Mouse (Mus musculus) neural tube, embryonic 15.5 days (tissue): ENCODE data around the gene Gm10135. TPM values are rescaled to one million over a fixed set of nuclear protein-coding genes. Genes with fewer than 3 reads are reported as not detected.

Experiments
- ATAC-seq: fragments of 200-750 bp; cut with Nextera tagmentation; 2 replicates; pipeline ENCODE4 v1.8.0; 2017; ENCODE audit warnings: mild to moderate bottlenecking, moderate TSS enrichment, moderate library complexity; ENCODE audit not compliant: low FRiP score
- H3K27ac ChIP-seq: fragments of 300-500 bp; sonication (generic); replicated peaks from 2 replicates; pipeline ENCODE4 v1.5.1; 2015; ENCODE audit warnings: mild to moderate bottlenecking, inconsistent platforms
- H3K27me3 ChIP-seq: fragments of 300-500 bp; sonication (generic); replicated peaks from 2 replicates; pipeline ENCODE4 v1.6.1; 2015; ENCODE audit warnings: inconsistent platforms
- H3K36me3 ChIP-seq: fragments of 300-500 bp; sonication (generic); 2 replicates; pipeline ENCODE4 v1.6.1; 2015; ENCODE audit warnings: inconsistent platforms
- H3K4me1 ChIP-seq: fragments of 300-500 bp; sonication (generic); 2 replicates; pipeline ENCODE4 v1.6.1; 2015; ENCODE audit warnings: inconsistent platforms
- H3K4me2 ChIP-seq: fragments of 300-500 bp; sonication (generic); 2 replicates; pipeline ENCODE4 v1.6.1; 2015; ENCODE audit warnings: inconsistent platforms, mild to moderate bottlenecking, moderate library complexity
- H3K4me3 ChIP-seq: fragments of 300-500 bp; sonication (generic); replicated peaks from 2 replicates; pipeline ENCODE4 v1.5.1; 2015; ENCODE audit warnings: mild to moderate bottlenecking, inconsistent platforms
- H3K9ac ChIP-seq: fragments of 300-500 bp; sonication (generic); replicated peaks from 2 replicates; pipeline ENCODE4 v1.6.1; 2015; ENCODE audit warnings: mild to moderate bottlenecking, inconsistent platforms
- H3K9me3 ChIP-seq: fragments of 300-500 bp; sonication (generic); replicated peaks from 2 replicates; pipeline ENCODE4 v1.6.1; 2016; ENCODE audit warnings: inconsistent platforms
- WGBS: fragments of 180-500 bp; shearing (Covaris S2); methylation state at CpG from one replicate; pipeline ENCODE4 v1.1.7; 2015; ENCODE audit warnings: mixed read lengths; 5-methylcytosine and 5-hydroxymethylcytosine counted together
- polyA plus RNA-seq: library from polyadenylated mRNA; unstranded; fragments of >200 nt; fragmentation: Nextera tagmentation; extraction: Ambion mirVana; gene quantifications from 2 replicates; pipeline ENCODE4 v1.2.1, GENCODE M21; 2015

Gene Gm10135
- polyA plus RNA-seq, 1 experiment from 2014 or later, result not detected

DNA sequence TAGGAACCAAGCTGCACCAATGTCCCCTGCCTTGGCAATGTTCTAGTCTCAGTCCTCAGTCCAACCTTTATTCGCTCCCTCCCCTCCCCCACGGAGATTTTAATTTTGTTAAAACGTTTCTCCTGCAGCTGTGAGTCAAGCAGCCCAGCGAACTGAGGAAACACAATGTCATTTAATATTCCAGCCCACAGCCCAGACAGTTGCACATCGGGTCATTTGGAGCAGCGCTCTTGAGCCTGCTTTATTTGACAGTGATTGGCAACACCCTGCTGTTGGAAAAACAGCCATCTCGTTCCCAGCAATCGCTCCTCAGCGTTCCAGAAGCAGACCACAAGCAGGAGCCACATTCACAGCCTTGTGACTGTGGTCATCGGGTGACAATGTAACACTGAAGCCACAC lies 20.9 kb upstream of the Gm10135 start:
- H3K27me3 ChIP-seq, result no peaks in the 10 kb centered on the region
- H3K4me1 ChIP-seq, result peaks cover 4% of the 10 kb centered on the region; the same call in 1 of the 2 replicates
- no peak overlapping the region for H3K4me2 ChIP-seq
- H3K4me3 ChIP-seq, result no peak overlapping the region
- H3K36me3 ChIP-seq, result no peaks in the 10 kb centered on the region
- no peaks in the 10 kb centered on the region for H3K9me3 ChIP-seq
- no peak for ATAC-seq
- no peak overlapping the region for H3K9ac ChIP-seq
- no peak overlapping the region for H3K27ac ChIP-seq
- WGBS, result 33% methylated on average over 10 of the region's 10 CpGs

DNA sequence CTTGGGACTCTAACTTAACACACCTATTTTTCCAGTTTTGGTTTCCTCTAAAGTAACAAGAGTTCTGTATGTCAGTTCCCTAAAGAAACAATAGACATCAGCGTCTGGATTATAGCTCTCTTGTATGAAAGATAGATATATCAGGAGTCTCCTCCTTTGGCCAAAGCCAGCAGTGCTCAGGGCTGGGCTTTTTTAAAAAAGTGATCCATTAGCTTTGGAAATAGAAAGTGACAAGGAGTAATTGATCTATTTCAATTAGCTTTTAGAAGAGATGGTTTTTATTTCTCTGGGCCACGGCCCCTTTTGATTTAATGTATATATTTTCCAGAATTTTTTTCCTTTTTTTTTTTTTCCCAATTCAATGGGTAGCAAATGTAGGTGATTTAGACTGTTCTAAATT lies 20.4 kb upstream of the Gm10135 start:
- Histone ChIP-seq H3K4me1 (peaks cover 5% of the 10 kb centered on the region; the same call in 1 of the 2 replicates), H3K4me3 (no peak overlapping the region), H3K9ac (no peak overlapping the region), H3K9me3 (no peaks in the 10 kb centered on the region), H3K27me3 (no peaks in the 10 kb centered on the region), H3K4me2 (no peak overlapping the region), H3K36me3 (no peaks in the 10 kb centered on the region), H3K27ac (no peak overlapping the region)
- ATAC-seq, result no peak
- 49% methylated on average over 2 of the region's 2 CpGs for WGBS

DNA sequence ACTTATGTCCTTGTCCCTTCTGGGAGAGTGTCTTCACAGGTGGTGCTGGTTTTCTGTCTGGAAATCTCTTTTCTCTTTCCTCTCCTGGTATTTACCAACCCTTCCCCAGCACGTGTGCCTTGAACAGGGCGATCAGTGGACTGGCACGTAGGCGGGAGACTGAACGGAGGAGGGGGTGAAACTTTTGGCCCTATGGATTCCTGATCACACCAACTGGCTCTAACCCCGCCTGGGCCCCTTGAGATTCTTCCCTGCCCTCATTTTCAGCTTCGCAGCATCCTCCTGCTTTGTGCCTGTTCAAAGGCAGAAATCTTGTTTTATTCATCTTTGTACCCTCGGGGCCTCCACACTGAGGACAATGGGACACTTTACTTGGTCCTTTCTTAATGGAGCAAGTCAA lies 19.9 kb upstream of the Gm10135 start:
- no peaks in the 10 kb centered on the region for H3K9me3 ChIP-seq
- no peak for ATAC-seq
- H3K4me2 ChIP-seq, result no peak overlapping the region
- H3K36me3 ChIP-seq, result no peaks in the 10 kb centered on the region
- H3K27ac ChIP-seq, result 0 out of 2 replicates have a peak overlapping the region, but pooled peaks have one; percentile 6
- no peak overlapping the region for H3K9ac ChIP-seq
- no peak overlapping the region for H3K4me3 ChIP-seq
- WGBS, result 35% methylated on average over 8 of the region's 8 CpGs
- H3K4me1 ChIP-seq, result peaks cover 7% of the 10 kb centered on the region; the same call in 1 of the 2 replicates
- no peaks in the 10 kb centered on the region for H3K27me3 ChIP-seq

DNA sequence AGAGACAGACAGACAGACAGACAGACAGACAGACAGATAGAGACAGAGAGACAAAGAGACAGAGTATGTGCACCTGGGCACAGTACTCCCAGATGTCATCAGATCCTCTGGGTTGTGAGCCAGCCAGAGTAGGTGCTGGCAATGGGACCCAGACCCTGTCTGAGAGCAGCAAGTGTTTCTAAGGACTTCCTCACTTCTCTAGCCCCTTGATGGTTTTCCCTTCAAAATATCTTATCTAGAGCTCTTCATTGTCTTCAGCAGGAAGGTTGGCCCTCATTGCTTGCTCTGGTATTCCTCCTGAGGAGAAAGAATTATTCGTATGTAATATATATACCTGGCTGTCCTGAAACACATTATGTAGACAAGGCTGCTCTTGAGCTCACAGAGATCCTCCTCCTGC lies 18.0 kb upstream of the Gm10135 start:
- Histone ChIP-seq H3K4me1 (peaks cover 7% of the 10 kb centered on the region; the same call in 1 of the 2 replicates), H3K4me2 (no peak overlapping the region), H3K36me3 (no peaks in the 10 kb centered on the region), H3K27ac (no peak overlapping the region), H3K9me3 (no peaks in the 10 kb centered on the region), H3K9ac (no peak overlapping the region), H3K27me3 (no peaks in the 10 kb centered on the region), H3K4me3 (no peak overlapping the region)
- no peak for ATAC-seq
- WGBS, result 93% methylated on average over 1 of the region's 1 CpGs

DNA sequence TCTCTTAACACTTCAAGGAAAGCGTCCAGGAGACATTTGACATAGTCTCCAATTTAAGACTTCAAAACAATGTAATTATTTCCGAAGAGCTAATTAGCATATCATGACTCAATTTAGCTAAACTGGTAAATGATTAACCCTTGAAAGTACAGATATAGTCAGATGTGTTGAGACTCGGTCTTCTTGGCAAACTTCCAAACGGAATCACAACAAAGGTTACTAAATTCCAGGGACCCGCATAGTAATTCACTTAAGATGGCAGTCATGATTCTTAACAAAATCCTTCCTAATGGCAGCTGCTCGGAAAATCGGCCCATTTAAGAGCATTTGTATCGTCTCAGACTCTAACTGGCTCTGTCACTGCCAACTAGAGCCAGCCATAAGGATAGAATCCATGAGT lies 15.3 kb upstream of the Gm10135 start:
- Histone ChIP-seq H3K27ac (no peak overlapping the region), H3K9ac (no peak overlapping the region), H3K9me3 (no peaks in the 10 kb centered on the region), H3K27me3 (no peaks in the 10 kb centered on the region), H3K4me3 (no peak overlapping the region), H3K4me1 (peaks cover 2% of the 10 kb centered on the region; the same call in 1 of the 2 replicates), H3K36me3 (no peaks in the 10 kb centered on the region), H3K4me2 (no peak overlapping the region)
- 56% methylated on average over 8 of the region's 8 CpGs for WGBS
- ATAC-seq, result no peak

DNA sequence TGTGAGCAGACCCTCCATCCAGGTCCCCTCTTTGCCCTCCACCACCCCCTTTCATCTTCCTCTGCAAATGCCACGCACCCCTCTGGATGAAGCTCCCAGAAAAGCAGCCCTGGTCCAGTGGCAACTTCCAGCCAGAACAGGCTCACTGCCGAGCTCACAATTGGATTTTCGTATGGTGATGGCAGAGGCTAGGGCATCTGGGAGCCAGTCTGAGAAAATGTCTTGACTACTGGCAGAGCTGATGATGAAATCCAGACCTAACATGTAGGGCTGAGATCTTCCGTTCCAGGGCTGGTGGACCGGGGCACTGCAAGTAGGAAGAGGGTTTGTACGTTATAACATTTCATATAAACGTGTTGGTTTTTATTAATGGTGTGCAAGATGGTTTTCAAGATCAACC lies 13.3 kb upstream of the Gm10135 start:
- H3K9me3 ChIP-seq, result no peaks in the 10 kb centered on the region
- H3K4me1 ChIP-seq, result peaks cover 2% of the 10 kb centered on the region; the same call in 1 of the 2 replicates
- no peak overlapping the region for H3K4me3 ChIP-seq
- H3K27me3 ChIP-seq, result no peaks in the 10 kb centered on the region
- H3K36me3 ChIP-seq, result no peaks in the 10 kb centered on the region
- ATAC-seq, result no peak
- H3K4me2 ChIP-seq, result no peak overlapping the region
- H3K9ac ChIP-seq, result no peak overlapping the region
- H3K27ac ChIP-seq, result no peak overlapping the region
- WGBS, result 88% methylated on average over 7 of the region's 7 CpGs

DNA sequence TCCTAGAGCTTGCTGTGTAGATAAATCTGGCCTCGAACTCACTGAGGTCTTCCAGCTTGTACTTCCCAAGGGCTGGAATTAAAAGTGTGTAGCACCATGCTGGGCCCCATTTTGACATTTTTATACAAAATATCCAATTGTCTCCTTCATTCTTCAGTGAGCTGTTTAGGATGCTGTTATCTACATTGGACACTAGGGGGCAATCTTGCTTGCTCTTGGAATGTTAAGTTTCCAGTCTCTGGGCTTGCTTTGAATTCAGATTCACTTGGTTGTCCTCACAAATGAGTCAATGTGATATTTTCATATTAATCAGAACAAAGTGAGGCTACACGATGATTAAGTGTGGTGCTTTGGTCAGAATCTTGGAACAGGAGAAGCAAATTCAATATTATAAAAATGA lies 9.6 kb upstream of the Gm10135 start:
- Histone ChIP-seq H3K4me1 (no peaks in the 10 kb centered on the region), H3K36me3 (peaks cover 4% of the 10 kb centered on the region; the same call in 1 of the 2 replicates), H3K9ac (no peak overlapping the region), H3K4me2 (no peak overlapping the region), H3K4me3 (no peak overlapping the region), H3K27ac (no peak overlapping the region), H3K27me3 (no peaks in the 10 kb centered on the region), H3K9me3 (no peaks in the 10 kb centered on the region)
- ATAC-seq, result peak; percentile 20; the same call in 1 of the 2 replicates
- WGBS, result 4% methylated on average over 2 of the region's 2 CpGs

DNA sequence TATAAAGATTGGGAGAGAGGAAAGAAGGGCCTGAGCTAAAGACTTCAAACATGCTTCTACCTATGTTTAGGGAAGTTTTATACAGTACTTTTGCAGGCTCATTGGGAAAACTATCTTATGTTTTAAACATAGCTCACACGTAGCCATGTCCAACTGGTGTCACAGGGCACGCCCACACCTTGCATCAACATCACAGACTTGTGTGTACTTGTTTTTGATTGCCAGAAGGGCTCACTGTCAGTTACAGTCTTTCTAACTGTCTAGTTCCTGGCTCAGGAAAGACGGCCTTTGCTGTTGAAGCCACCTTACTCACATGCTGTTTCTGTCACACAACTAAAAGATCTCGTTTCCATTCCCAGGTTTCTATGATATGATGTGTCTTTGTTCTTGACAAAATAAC lies 2.0 kb upstream of the Gm10135 start:
- H3K27ac ChIP-seq, result no peak overlapping the region
- H3K9me3 ChIP-seq, result no peaks in the 10 kb centered on the region
- no peak overlapping the region for H3K4me3 ChIP-seq
- no peak overlapping the region for H3K9ac ChIP-seq
- H3K36me3 ChIP-seq, result peaks cover 36% of the 10 kb centered on the region
- H3K27me3 ChIP-seq, result no peaks in the 10 kb centered on the region
- no peak for ATAC-seq
- WGBS, result 94% methylated on average over 4 of the region's 4 CpGs
- no peak overlapping the region for H3K4me2 ChIP-seq
- H3K4me1 ChIP-seq, result no peaks in the 10 kb centered on the region

DNA sequence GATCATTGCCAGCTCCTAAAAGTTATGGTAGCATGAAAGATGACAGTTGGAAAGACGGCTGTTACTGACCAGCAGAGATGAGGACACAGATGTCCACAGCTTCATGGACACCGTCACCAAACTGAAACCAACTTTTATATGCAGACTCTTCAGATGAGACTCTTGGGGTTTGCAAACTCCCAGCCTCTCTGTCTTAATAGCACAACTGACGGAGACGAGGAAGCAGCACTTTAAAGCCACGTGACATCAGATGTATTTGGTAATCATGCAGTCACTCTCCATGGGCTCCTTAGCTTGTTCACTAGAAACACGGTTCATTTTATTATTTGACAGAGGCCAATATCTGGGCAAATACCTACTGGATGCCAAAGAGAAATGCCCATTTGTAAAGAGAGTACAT lies 1.5 kb upstream of the Gm10135 start:
- H3K9ac ChIP-seq, result no peak overlapping the region
- no peaks in the 10 kb centered on the region for H3K27me3 ChIP-seq
- 69% methylated on average over 6 of the region's 6 CpGs for WGBS
- no peaks in the 10 kb centered on the region for H3K9me3 ChIP-seq
- H3K4me1 ChIP-seq, result no peaks in the 10 kb centered on the region
- no peak overlapping the region for H3K27ac ChIP-seq
- H3K36me3 ChIP-seq, result peaks cover 38% of the 10 kb centered on the region
- no peak for ATAC-seq
- H3K4me3 ChIP-seq, result no peak overlapping the region
- H3K4me2 ChIP-seq, result no peak overlapping the region

DNA sequence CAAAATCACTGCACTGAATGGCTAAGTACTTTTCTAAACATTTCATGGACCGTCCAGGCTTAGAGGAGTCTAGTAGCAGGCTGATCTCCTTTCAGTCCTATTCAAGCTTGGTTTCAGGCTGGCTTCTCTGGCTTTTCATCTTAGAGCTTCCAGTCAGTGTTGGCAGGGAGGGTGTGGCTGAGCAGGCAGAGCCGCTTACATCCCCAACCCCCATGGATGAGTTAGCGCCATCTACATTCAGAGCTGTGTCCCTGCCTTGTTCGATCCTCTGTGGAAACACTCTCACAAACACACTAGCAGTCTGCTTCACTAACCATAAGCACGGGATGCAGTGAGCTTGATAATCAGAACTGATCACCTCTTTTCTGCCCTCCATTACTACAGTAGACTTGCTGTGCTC lies 1.6 kb downstream of the Gm10135 start:
- no peak overlapping the region for H3K4me2 ChIP-seq
- H3K27ac ChIP-seq, result 0 out of 2 replicates have a peak overlapping the region, but pooled peaks have one; percentile 18
- H3K9me3 ChIP-seq, result no peaks in the 10 kb centered on the region
- H3K36me3 ChIP-seq, result peaks cover 42% of the 10 kb centered on the region
- no peaks in the 10 kb centered on the region for H3K4me1 ChIP-seq
- H3K9ac ChIP-seq, result no peak overlapping the region
- no peak overlapping the region for H3K4me3 ChIP-seq
- ATAC-seq, result no peak
- H3K27me3 ChIP-seq, result no peaks in the 10 kb centered on the region
- 64% methylated on average over 5 of the region's 5 CpGs for WGBS

DNA sequence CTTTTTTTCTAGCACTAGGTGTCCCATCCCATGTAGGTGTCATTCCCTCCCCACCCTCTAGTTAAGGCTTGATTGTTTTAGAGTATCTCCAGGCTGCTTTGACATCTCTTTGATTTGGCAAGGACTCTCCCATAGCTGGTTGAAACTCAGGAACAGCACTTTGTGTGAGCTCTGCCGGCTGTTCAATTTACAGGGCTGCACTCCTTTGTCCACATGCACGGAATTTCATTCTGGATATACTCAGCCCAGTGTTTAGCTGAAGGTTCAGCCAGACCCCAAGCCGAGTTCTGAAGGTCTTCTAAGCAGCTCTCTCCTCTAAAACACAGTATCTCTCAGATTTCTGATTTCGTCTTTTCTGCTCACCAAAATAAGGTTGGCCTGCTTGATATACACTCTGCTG lies 2.1 kb downstream of the Gm10135 start:
- H3K36me3 ChIP-seq, result peaks cover 42% of the 10 kb centered on the region
- WGBS, result 67% methylated on average over 4 of the region's 4 CpGs
- H3K27ac ChIP-seq, result 0 out of 2 replicates have a peak overlapping the region, but pooled peaks have one; percentile 18

DNA sequence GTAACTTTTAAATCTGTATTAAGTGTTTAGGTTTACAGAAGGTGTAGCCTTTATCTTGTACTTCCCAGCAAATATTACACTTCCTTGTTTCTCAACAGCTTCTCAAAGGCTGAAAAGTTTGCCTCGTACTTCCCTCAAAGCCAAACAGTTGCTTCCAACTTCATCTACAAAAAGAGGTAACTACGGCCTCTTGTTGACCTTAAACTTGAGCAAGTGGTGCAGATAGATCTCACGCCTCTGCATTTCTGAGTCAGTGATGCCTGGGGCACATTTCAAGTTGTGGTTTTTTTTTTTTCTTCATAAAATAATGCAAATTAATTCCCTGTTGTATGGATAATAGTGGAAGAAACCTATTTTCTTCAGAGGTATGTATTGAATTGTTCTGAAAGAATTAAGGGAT lies 8.8 kb downstream of the Gm10135 start:
- Histone ChIP-seq H3K27ac (no peak overlapping the region), H3K36me3 (peaks cover 12% of the 10 kb centered on the region; the same call in 1 of the 2 replicates), H3K9me3 (no peaks in the 10 kb centered on the region), H3K4me3 (no peak overlapping the region), H3K4me2 (no peak overlapping the region), H3K4me1 (no peaks in the 10 kb centered on the region), H3K9ac (no peak overlapping the region), H3K27me3 (no peaks in the 10 kb centered on the region)
- ATAC-seq, result no peak
- 94% methylated on average over 3 of the region's 3 CpGs for whole genome bisulfite sequencing

More for the DNA sequence above, 2.1 kb downstream of the Gm10135 start:
- Histone ChIP-seq H3K9ac (no peak overlapping the region), H3K4me2 (no peak overlapping the region), H3K4me3 (no peak overlapping the region), H3K27me3 (no peaks in the 10 kb centered on the region), H3K4me1 (no peaks in the 10 kb centered on the region), H3K9me3 (no peaks in the 10 kb centered on the region)
- ATAC-seq, result no peak

DNA sequence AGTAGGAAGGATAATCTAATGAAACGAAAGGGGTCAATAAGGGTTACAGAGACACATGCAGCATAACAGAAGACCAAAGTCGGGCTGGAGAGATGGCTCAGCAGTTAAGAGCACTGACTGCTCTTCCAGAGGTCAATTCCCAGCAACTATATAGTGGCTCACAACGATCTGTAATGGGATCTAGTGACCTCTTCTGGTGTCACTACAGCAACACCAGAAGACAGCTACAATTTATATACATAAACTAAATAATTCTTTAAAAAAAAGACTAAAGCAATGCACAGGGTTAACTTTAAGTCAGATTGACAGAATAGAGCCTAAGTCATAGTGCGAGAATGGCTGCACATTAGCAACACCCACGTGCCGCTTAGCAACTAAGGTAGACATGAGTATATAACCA lies 14.4 kb downstream of the Gm10135 start:
- Histone ChIP-seq H3K4me1 (no peaks in the 10 kb centered on the region), H3K4me2 (no peak overlapping the region), H3K27ac (no peak overlapping the region), H3K9me3 (no peaks in the 10 kb centered on the region), H3K9ac (no peak overlapping the region), H3K27me3 (no peaks in the 10 kb centered on the region), H3K36me3 (peaks cover 12% of the 10 kb centered on the region), H3K4me3 (no peak overlapping the region)
- 80% methylated on average over 6 of the region's 6 CpGs for WGBS
- no peak for ATAC-seq
